Mouse (Mus musculus) frontal cortex, adult 2 months (tissue): ENCODE measurements around the gene Gpsm1. TPM values are rescaled to one million over a fixed set of nuclear protein-coding genes. Genes with fewer than 3 reads are reported as not detected.
"Not testable (repeated sequence)": the region's sequence is repeated elsewhere in the genome, so short reads cannot be mapped to it uniquely, and the experiment has no call there.

Source experiments
- DNase-seq, 2 experiments: peaks; one replicate each; pipeline ENCODE4 v3.0.0; 2022; ENCODE audit warnings: low spot score in 1 of 2; ENCODE audit errors: extremely low spot score in 1 of 2
- polyA plus RNA-seq: library from polyadenylated mRNA; depleted of rRNA; stranded (reverse); fragments of >200 nt; gene quantifications from 2 replicates; pipeline ENCODE4 v1.2.3, GENCODE M21; 2012; rRNA removed

Gpsm1 gene
- polyA plus RNA-seq, 1 experiment: 248 TPM

DNA sequence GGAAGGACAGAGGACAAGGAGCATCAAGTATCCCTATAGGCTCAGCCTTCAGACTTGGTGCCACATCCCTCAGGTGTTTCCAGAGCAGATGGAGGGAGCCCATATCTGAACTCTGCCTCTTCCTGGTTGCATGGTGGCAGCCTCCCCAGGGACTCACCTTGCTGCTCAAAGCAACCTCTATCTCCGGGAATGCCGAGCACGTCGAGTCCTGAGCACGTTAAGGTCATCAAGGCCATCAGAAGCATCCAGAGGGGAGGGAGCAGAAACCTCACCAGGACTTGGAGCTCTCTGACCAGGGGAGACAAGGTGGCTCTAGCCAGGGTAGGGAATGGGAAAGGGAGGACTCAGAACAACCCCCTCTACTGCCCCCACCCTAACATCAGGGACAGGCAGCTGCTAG, 48.2 kb downstream of the Gpsm1 start:
- no peak for DNase-seq

DNA sequence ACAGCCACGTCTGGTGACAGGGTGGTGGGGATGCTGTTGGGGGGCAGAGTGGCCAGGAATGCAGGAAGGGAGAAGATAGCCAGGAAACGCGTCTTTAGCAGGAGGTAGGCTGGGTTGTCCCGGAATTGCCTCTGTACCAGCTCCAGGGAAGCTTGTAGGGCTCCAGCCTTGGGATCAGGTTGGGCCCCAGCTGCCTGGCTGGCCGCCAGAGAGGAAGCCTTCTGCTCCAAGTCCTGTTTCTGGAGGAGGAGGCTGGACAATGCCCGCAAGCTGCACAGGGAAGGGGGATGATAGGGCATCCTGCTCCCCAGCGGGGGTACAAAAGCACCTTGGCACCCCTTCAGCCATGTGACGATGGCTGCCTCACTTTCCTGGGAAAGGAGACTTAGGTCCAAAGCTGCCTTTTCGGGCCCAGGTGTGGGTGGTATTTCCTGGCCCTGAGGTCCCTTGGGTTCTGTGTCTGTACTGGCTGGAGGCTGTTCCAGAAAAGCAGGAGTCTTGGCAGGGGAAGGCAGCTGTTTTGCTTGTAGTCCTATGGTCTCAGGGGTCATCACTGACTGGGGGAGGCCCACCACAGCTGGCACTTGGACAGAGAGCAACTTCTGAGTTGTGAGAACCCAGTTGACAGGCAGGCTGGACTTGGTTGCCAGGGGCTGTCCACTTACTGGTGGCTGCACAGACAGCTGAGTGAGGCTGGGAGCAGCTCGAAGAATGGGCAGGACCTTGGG, 49.6 kb downstream of the Gpsm1 start:
- no peak for DNase-seq

DNA sequence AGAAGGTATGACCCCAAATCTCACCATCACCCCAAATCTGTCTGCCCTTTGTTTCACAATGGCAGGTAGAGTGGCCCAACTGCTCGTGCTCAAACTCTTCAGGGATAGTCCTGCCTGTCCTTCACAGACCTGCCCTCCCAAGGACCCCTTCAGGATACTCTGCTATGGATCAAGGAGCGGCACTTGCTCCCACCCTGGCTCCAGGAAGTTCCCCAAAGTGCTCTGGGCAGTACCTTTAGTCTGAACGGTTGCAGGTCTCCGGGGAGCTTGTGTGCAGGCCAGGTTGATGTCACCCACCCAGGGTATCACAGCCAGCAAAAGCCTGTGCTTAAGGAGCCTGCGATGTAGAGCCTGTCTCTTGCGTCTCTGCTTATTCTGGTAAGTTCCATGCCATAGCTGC, 52.6 kb downstream of the Gpsm1 start:
- DNase-seq: no peak

DNA sequence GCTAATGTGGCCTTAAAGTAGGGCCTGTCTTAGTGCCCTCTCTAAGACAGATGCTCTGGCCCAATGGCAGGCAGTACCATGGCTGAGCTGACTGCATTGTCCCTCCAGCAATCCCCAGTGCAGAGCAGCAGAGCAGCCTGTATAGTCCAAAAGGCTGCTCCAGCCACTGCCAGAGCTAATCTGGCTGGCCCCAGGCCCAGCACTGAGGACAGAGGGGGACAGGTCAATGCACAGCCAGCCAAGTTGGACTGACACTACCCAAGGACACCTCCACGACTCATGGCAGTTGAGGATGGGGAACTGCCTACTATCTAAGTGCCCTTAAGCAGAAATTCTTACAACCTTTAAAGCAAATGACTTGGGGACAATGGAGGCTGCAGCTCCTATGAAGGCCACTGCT, 53.3 kb downstream of the Gpsm1 start:
- no peak for DNase-seq

DNA sequence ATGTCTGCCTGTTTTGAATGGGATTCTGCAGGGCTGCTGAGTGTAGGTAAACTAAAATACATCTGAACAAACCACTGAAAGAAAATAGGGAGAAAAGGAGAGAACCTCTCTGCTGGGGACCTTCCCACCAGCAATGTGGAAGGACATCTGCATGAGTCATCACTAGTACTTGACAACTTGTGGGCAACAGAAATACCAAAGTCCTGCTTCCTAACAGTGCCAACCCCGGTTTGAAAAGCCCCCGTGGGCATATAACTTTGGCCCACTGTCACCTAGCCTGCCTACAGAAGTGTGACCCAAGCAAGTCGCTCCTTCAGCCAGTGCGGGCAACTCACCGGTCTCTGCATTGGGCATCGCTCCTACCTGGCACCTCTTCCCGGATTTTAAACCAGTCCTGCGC, 57.1 kb downstream of the Gpsm1 start:
- DNase-seq: no peak

DNA sequence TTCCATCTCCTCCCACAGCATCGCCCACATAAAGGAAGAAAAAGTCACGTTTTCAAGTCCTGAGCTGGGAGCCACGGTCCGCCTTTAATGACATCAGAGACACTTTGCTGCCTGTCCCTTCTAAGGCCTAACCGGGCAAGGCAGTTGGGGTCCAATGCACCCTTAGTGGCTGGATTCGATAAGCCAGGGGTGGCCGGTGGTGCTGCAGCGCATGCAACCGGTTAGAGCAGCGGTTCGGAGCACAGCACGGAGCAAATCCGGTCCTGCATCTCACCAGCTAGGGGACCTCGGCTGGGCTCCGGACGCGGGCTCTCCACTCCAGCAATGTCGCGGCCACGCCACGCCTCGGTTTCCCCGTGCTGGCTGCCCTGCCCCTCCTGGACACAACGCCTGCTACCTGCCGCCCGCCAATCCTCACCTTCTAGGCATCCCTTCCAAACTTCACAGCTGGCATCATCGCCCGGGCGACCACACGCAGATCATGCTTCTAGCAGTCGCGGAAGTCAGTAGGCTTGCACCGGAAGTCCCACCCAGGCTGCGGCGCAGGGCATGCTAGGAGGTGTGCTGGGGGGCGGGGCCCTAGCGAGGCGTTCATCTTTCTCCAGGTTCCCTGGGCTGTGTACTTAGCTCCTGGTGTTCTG, 64.9 kb downstream of the Gpsm1 start, which contains the start of gene Snapc4:
Snapc4 (minus strand) TSS at position 523 of the 641 bp plus-strand sequence.
- DNase-seq: peak; percentile 69 to 90

DNA sequence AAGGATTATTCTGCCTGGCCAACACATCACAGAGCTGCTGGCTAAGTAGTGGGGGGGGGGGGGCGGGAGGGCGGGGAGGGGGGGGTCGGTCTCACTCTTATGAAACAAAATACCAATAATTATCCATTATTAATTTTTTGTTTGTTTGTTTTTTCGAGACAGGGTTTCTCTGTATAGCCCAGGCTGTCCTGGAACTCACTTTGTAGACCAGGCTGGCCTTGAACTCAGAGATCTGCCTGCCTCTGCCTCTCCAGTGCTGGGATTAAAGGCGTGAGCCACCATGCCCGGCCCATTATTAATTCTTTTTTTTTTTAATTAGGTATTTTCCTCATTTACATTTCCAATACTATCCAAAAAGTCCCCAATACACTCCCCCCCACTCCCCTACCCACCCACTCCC, 65.6 kb downstream of the Gpsm1 start:
- DNase-seq: not testable (repeated sequence)

DNA sequence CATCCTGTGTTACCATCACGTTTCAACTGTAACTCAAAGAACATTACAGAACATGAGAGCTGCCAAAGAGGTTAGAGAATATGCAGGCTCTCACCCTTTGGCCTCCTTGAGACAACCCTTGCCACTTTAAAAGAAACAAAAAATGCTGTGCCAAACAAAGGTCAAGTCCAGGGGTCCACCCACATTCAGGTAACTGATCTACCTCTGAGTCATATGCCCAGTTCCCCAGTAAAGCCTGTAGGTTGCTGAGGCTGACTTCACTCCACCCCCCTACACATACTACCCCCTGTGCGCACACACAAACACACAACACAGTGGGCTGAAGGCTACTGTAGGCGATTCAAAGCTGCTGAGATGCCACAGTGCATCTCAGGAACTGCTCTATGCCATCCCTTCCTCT, 72.4 kb downstream of the Gpsm1 start:
- no peak for DNase-seq

DNA sequence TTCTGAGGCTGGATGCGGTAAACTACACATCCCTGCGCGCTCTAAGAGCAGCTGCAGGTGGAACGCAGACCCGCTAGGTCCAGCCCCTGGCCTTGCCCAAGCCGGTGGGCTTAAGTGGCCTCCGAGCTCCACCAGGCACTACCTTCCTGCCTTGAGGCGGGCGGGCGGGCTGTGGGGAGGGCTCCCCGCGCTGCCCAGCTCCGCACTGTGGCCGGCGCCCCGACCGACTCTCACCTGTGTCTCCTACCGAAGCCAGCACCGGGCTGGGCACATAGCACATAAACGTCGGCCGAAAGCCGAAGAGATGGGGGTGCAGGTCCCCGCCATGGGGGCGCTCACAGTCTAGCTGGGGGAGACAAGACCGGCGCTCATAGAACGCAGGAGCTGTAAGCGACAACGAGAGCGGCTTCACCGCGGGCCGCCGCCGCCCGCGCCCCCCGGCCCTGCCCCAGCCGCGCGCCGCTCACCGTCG, 73.4 kb downstream of the Gpsm1 start:
- no peak for DNase-seq

DNA sequence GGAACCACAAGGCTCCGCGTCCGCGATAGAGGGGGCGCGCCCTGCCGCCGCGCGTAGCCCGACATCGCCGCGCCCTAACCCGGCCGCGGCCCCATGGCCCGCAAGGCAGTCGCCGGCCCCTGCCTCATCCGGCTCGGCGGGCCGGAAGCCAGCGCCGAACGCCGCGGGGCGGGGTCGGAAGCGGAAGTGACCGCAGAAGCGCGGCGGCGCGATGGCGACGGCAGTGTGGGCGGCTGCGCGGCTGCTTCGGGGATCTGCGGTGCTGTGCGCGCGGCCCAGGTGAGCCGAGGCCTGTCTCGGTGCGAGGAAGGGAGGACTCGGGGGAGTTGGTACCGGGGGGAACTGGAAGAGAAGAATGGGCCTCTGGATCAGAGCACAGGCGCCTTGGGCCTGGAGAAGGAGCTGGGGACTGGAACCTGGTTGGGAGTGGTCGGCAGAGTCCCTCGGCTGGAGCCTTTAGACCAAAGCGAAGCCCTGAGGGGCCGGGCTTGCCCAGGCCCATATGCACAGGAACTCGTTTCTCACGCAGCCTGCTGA, 73.9 kb downstream of the Gpsm1 start, which contains the start of the genes Entr1 and Pmpca:
Entr1 (minus strand) TSS at position 163 of the 537 bp plus-strand sequence.
Pmpca (plus strand) TSS at position 186 of the 537 bp plus-strand sequence.
- DNase-seq: peak; percentile 55 to 82

DNA sequence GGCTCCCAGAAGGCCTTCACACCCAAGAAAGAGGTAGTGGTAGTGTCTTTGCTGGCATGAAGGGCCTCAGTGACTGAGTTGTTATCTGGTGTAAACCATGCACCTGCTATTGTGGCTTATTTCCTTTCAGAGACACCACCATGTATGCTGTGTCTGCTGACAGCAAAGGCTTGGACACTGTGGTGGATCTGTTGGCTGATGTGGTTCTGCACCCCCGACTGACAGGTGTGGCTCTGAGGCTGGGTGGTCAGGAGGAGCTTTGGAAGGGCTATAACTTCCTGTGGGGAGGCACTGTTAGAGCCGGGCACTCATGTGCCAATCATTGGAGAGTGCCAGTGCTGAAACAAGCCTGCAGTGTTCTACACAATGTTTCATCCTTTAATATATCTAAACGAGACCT, 75.6 kb downstream of the Gpsm1 start:
- no peak for DNase-seq

DNA sequence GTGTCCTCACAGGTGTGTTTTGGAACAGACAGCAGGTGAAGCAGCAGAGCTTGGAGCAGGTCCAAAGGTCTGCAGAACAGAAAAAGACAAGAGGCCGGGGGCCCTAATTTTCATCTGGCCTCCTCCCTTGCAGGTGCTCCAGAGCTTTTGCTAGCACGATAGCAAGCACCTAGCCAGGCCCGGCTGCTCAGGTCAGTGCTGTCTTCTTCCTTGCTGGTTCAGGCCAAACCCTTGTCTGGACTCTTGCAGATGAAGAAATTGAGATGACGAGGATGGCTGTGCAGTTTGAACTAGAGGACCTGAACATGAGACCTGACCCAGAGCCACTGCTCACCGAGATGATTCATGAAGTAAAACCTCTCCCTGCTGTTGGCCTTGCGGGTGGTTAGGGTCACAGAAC, 76.3 kb downstream of the Gpsm1 start:
- no peak for DNase-seq

Other genes starting within 250 kb of the Gpsm1 start
- 66.9 and 72.8 TPM in 2 replicates for gene Nacc2, start 192.3 kb upstream of the Gpsm1 start, polyA plus RNA-seq
- gene Lhx3, start 107.2 kb upstream of the Gpsm1 start, polyA plus RNA-seq: 0.13 and 0.22 TPM in 2 replicates
- 25.0 and 26.2 TPM in 2 replicates for gene Qsox2, start 78.0 kb upstream of the Gpsm1 start, polyA plus RNA-seq
- 1.6 and 1.8 TPM in 2 replicates for gene Ccdc187, start 21.0 kb upstream of the Gpsm1 start, polyA plus RNA-seq
- 35.2 and 37.1 TPM in 2 replicates for gene Dnlz, start 36.6 kb downstream of the Gpsm1 start, polyA plus RNA-seq
- 6.6 TPM in 2 replicates for gene Card9, start 45.4 kb downstream of the Gpsm1 start, polyA plus RNA-seq
- 65.9 and 80.2 TPM in 2 replicates for gene Snapc4, start 65.1 kb downstream of the Gpsm1 start, polyA plus RNA-seq
- gene Entr1, start 73.8 kb downstream of the Gpsm1 start, polyA plus RNA-seq: 291 and 306 TPM in 2 replicates
- 104 and 106 TPM in 2 replicates for gene Pmpca, start 73.8 kb downstream of the Gpsm1 start, polyA plus RNA-seq
- gene Inpp5e, start 93.7 kb downstream of the Gpsm1 start, polyA plus RNA-seq: 26.6 and 31.6 TPM in 2 replicates
- 30.8 and 36.1 TPM in 2 replicates for gene Sec16a, start 129.7 kb downstream of the Gpsm1 start, polyA plus RNA-seq
- 13.0 and 13.2 TPM in 2 replicates for gene Notch1, start 201.1 kb downstream of the Gpsm1 start, polyA plus RNA-seq